Mouse (Mus musculus) left cerebral cortex, adult 8-10 months (tissue): ENCODE results near the gene Syt13. TPM values are rescaled to one million over a fixed set of nuclear protein-coding genes. Genes with fewer than 3 reads are reported as not detected.

Experiments
- DNase-seq, 2 experiments: peaks; one replicate each; pipeline ENCODE4 v3.0.0; 2022; ENCODE audit warnings: low spot score in 2 of 2
- total RNA-seq, 4 experiments: library from RNA; stranded (reverse); gene quantifications; 2 replicates each; pipeline ENCODE4 v1.2.4; 2022

Syt13 gene
- total RNA-seq, 4 experiments from 2014 or later = 150 to 160 (median 156) TPM

DNA sequence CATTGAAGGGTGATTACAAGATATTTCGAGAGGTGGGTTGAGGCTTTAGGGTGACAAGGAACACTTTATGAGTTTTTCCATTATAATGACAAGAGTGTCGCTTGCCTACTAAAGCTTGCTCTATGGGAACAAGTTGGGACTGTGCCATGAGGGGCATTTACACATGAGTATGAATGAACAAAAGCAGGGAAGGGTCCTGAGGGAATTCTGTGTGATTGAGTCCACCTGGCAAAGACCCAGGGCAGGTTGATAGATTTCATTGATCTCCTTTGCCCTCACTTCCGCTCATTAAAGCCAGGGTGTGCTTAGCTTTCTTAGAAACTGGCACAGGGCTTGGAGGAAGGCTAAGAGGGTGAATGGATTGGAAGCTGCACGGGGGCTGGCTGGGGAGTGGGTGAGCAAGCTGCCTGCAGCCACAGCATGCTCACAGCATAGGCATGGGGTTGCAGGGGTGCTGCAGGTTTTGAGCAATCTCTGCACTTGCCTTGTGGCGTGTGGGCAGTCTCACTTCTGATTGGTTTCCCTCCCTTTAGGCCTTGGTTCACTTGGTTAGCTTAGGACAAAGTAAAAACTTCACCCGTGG lies 9.9 kb downstream of the Syt13 start:
- DNase-seq = no peak

DNA sequence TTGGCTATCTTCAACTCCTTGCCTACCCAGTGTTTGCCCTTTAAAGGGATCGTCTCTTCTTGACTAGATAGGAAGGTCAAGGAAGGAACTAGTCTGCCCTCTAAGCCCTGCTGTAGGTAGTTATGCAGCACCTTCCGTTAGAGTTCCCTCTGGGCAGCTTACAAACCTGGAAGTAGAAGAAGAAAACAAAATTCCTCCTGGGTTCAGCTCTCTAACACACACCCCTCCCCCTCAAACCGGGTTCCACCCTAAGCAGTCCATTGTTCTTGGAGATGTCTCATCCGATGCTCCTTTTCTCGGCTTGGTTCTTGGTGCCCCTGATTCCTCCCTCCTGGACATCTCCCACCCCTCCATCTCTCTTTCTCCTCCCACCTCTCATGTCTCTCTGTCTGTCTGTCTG lies 14.8 kb downstream of the Syt13 start:
- DNase-seq = no peak

DNA sequence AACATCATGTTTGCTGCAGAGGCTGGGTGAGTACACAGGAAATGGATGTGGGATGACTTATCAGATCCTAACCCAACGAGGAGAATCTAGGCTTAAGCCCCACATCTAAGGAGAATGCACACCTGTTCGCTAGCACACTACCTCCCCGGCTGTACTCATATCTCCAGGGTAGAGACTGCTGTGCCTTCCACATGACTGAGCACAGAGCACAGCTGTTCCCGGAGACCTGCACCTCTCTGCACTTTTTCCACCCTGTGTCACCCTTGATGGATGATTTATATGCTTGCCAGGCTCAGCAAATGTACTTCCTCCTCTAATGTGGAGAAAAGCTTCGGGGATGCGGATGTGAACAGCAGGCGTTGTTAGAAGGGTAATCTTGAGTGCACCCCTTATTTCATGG lies 16.2 kb downstream of the Syt13 start:
- DNase-seq = no peak

DNA sequence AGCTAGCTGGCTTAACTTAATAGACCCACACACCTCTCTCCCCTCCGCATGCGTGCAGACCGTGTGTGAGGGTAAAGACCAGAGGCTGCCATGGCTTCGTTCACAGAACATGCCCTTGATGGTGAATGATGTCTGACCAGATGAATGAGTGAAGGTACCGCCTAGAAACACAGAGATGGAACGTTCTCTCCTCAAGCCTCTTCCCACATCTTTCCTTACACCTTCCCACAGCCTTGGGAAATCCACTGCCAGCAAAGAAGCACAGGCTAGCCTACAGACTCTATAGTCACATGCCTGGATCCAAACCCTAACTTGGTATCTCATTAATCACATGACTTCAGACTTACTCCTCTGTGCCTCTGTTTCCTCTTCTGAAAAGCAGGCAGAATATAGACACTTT lies 18.5 kb downstream of the Syt13 start:
- no peak for DNase-seq

DNA sequence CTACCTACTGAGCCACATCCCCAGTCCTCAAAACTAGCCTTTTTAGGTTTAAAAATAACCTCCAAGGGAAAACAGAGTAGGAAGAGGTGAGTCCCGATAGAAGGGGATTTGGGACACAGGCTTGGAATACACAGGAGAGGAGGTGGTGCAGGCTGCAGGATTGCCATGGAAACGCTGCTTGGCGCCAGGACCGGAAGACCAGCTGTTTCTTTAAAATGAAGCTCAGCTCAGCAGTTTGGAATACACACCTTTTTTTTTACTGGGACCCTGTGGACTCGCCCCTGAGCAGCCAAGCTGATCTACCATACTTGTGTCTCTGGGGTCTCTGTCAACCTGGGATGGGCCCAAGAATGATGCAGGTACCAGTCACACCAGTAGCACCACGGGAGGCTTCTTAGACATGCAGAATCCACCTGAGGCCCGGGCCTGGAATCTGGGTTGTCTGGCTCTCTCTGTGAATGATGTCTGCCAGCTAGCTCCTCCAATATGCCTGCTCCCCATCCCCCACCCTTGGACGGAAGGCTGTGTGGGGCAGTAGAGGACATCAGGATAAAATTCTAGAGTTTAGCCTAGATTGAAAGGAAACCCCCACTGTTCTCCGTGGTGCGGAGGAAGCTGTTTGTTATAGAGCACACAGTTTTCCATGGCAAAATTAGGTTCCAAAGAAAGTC lies 19.5 kb downstream of the Syt13 start:
- peak in 1 of 2 experiments; percentile 90 for DNase-seq

DNA sequence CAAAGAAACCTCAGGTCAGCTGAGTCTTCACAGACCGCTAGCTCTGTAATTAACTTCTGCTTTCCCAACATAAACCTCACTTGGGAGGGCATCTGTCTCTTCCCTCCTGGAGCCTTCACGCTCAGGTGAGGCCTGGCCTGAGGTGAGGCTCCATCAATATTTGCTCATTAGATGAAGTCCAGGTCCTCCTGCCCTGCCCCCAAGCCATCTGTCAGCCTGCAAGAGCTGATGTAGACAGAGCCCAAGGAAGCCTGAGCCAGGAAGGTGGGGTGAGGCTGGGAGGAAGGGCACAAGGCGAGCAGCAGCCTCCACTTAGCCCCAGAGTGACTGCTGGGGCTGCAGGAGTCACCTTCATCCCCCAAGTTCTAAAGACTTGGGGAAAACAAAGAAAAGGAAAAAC lies 20.6 kb downstream of the Syt13 start:
- no peak for DNase-seq

DNA sequence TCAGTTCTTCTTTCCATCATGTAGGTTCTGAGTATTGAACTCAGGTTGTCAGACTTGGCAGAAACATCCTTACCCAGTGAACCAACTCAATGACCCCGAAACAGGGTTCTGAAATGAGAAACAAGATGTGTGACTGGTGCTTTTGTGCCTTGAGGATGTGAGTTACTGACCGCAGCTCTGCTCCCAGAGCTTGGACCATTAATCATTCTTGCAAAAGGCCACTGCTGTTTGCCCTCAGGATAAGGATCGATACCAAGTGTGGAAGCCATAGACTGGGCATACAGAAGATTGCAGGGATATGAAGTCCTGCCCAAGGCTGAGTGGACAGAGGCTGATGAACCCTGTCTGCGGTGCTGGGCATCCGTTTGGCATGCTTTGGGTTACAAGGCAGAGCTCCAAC lies 23.2 kb downstream of the Syt13 start:
- DNase-seq = no peak

DNA sequence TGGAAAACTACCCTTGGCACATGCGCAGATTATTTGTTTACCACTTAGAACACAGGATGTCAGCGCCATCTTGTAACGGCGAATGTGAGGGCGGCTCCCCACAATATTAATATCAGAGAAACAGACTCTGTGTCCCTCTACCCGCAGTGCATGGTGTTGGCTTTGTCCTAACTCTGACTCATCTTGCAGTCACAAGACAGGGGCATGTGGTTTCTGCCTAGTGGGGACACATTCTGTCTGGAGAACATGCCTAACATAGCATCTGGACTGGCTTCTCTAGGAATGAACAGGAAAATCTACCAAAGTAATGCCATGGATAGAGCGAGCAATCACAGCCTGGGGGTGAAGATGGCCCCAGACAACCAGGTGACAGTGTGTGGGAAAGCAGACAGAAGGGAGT lies 23.9 kb downstream of the Syt13 start:
- DNase-seq = no peak

DNA sequence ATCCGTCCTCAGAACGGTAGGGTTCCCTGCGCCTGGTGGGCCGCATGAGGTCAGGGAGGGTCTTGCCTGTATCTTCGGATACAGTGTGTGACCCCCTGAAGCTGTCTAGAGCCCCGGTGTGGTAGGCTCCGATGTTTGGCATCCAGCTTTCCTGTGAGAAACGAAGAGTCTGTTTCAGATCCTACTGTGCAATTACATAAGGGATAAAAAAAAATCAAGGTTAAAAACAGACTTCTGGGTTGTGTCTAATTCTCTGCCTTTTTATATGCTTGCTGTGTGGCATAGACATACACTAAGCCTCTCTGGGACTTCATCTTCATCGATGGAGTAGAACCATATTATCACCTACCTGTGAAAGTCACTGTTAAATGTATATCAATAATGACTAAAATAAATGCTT lies 26.1 kb downstream of the Syt13 start:
- DNase-seq = no peak

DNA sequence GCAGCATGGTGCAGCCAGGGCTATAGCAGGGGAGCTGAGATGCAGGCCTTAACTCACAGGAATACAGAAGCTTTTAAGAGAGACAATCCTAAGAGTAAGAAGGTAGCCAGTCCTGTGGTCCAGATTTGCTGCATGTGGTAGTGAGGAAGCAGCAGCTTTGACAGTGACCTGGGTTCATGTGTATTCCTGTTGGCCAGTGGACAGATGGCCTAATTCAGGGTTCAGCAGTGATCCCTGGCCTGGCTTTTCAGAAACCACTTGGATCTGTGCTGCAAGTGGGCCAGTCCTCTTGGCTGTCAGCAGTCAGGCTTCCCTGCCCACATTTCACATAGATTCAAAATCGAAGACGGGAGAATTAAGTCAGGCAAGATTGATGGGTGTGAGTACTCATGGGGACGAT lies 26.6 kb downstream of the Syt13 start:
- DNase-seq = no peak

DNA sequence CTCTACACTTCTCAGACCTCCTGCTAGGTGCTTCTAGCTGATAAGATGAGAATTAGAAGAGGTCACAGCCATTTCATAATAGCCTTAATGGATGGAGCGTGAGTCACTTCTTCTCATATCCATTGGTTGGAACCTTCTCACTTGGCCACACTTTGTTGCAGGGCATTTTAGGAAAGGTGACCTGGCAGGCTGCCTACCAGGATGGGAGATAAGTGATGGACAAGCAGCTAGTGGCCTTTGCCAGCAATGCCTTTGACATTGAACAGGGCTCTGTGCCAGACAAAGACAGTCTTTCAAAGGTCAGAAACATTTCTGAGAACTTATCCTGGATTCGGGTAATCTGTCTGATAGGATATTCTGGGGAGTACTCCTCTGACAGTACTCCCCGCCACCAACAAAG lies 28.5 kb downstream of the Syt13 start:
- no peak for DNase-seq

DNA sequence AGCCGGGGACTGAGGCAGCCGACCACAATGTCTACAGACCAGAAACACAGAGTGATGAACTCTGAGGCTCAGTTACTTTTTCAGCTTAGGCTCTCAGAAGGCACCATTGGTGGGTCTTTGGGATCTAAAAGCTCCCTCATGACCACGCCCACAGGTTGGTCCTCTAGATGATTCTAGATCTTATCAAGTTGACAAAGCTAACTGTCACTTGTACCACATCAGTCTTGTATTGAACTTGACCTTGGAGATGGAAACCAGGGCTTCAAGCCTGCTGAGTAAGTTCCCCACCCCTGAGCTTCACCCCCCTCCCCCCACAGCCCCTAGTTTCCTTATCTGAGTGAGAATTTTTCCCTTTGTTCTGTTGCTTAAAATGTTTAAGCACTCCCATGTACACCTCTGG lies 29.5 kb downstream of the Syt13 start:
- DNase-seq = no peak

DNA sequence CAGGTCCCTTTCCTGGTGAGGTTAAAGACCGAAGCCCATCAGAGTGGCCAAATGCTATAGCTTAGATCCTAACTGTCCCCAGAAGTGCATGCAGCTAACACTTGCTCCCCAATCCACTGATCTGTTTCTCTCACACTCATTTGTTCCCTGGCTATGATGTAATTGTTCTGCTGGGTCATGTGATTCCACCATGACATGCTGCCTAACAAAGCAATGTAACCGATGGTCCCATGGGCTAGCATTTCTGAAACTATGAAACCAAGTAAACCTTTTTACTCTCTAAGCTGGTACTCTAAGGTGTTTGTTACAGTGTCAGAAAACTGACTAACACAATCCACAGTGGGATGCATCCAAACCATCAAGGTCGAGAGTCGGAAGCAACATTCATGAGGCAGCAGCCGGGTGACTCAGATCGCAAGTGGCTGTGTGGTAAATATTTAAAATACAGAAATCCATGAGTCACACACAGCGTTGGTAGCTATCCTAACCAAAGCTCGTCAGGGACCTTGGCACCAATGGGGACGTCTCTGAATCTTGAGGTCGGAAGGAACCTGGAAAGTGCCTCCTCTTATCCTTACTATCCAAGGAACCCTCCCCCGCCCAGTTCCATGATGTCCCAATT lies 30.3 kb downstream of the Syt13 start:
- DNase-seq = no peak

DNA sequence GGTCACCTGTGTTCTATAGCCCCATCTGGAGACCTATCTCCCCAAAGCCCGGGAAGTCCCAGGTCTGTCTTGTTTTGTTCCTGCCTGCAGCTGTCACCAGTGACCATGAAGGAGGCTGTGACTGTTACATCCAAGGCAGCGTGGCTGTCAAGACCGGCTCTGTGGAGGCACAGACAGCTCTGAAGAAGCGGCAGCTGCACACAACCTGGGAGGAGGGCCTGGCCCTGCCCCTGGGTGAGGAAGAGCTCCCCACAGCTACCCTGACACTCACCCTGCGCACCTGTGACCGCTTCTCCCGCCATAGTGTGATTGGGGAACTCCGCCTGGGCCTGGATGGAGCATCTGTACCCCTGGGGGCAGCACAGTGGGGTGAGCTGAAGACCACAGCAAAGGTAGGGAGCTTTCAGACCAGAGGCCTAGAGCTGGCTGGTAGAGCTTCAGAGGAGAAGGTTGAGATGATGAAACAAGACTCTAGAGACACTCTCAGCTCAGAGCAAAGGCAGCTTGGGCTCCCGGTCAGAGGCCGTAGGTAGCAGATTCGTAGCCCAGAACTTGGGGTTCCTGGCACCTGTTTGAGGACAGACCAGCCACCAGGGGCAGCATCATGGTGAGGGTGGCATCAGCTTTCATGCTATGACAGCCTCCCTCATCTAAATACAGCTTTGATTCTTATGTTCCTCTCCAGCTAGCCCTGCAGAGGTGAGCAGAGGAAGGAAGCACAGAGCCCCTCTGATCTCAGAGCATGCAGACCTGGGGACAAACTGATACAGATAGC lies 31.1 kb downstream of the Syt13 start:
- DNase-seq = no peak

DNA sequence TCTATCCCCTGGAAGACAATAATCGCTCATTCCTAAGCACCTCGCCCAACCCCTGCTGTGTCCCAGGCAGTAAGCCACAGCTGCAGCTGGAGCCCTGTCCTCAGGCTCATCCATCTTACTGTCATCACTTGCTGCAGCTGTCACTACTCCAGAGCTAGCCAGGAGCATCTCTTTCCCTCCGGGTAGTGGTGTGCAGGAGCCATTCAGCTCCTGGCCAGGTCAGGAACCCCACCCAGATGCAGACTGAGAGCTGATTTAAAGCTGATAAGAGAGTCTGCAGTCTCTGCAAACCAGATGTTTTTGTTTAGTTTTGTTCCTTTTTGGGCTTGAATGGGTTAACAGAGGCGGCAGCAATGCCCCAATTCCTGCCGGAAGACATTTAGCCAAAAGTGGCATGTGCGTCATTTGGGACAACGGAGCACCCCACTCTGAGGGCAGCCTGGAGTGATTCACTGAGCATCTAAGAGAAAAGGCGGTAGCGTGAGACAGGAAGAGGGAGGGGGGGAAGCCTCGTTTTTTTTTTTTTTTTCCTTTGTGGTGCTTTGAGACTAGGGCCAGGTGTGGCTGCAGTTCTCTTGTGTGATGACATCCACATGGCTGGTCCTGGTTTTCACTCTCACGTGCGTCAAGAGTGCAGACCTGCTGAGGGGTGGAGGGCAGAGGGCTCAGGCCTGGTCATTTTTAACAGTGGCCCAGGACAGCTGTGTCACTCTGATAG lies 33.2 kb downstream of the Syt13 start:
- DNase-seq = peak in 1 of 2 experiments; percentile 60

DNA sequence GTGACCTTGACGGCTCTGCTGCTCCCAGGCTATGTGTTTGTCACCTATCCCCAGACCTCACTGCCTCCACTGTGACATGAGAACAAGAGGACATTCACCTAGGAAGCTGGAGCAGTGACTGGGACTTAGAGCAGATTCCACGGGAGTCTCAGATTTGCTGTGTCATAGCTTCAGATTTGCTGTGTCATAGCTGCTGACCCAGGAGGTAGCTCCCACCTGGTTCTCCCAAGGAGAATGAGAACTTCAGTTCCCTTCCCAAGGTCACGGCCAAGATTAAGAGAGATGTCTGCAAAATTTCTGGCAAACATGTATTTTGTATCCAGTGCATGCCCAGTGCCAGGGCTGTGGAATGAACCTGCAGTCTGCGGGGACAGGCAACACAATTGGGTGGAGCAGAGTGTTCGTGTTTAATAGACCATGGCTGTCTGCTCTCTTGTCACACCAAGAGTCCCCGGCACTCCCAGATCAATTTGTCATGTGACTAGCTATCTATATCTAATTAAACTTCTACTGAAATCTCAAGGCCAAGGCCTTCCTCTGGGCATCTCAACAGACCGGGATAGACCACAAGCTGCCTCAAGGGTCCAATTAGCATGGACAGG lies 33.9 kb downstream of the Syt13 start:
- DNase-seq = no peak

DNA sequence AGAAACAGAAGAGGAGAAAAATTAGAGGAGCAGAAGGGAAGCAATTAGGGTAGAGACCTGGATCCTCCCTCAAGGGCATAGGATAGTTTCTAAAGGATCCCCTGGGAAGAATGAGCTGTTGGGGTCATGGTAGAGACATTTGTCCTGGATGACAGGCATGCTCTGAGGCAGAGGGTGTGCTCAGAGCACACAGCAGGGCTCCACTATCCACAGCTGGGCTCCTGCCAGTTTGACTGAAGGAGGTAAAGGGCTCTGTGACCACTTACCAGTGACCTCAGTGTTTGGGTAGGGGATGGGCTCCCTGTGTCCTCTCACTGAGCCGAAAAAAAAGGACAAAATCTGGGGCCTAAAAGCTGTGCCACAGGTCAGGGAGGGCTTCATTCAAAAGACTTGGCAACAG lies 34.6 kb downstream of the Syt13 start:
- DNase-seq = no peak

DNA sequence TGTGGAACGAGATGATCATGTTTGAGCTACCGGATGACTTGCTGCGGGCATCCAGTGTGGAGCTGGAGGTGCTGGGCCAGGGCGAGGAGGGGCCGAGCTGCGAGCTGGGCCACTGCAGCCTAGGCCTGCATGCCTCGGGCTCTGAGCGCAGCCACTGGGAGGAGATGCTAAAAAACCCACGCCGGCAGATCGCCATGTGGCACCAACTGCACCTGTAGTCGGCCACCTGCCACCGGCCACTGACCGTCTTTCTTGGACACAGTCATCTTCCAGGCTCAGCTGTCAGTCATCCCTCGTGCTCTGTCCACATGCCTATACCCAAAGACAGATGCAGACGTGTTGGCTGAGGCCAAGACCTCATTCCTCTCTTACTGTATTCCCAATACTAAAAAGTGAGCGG lies 38.6 kb downstream of the Syt13 start:
- no peak for DNase-seq

DNA sequence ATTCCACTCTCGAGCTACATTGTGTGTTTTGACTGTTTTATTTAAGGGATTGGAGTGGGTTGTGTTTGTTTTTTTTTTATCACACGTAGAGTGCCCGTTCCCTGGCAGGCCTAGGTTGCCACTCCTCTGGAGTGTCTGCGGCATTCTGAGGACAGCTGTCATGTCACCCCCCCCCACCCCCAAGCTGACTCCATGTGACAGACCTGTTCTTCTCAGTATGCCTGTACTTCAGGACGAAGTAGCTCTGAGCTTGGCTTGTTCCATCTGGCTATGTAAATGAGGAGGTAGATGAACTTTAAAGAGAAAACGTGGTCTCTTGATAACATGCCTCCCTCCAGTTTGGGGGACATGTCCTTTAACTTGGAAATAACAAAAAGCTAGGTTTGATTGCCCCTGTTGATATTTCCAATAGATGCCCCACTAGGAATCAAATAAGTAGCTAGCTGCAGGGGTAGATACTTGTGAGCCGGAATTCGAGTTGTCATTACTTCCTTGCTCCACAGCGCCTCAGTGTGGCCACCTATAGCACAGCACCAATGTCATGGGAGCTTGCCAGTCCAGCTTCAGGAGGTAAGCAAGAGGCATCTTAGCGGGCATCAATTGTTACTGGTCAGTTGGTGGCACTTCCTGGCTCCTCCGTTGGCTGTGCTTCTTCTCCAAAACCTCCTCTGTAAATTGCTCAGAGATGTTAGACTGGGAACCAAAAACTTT lies 39.7 kb downstream of the Syt13 start:
- DNase-seq = peak in 1 of 2 experiments; percentile 76

DNA sequence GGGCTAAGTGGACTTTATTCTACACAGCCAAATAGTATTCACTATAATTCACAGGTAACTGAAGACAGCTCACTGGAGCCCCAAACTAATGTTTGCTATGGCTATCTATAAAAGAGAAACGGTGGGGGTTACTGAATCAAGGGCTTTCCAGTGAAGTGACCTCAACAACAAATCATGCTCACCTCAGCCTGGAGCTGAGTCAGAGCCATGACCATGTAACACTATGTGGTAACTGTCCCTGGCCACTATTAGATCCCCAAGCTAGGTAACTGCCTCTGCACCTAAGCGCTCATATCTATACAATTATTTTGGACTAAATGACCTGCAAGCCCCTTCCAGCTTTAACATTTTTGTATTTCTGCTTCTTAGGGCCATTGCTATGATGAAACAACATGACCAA lies 42.0 kb downstream of the Syt13 start:
- DNase-seq = no peak

DNA sequence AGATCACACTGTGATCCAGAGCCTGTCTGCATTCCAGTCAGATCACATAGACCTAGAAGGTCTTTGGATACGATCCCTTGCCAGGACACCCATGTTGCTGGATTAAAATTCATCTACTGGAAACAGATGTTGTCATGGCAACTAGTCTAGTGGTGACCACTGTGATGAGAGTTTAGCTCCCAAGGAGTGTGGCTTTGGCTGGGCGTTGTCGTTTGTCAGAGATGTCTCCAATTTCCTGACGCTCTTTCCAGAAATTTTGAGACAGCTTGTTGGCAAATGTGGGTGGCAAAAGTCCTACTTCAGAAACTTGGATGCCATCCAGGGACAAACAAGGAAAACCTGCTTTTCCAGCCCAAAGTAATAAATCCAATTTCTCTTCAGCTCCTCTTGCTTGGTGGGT lies 43.7 kb downstream of the Syt13 start:
- no peak for DNase-seq
